Mouse (Mus musculus) urinary bladder, postnatal 4 days (tissue): Measurements from ENCODE around the gene Focad.

Experiments
- DNase-seq, 2 experiments: peaks; one replicate each; pipeline ENCODE4 v3.0.0; 2021 to 2022; ENCODE audit warnings: low spot score in 2 of 2

The Focad gene

GRCm38 (mm10) chr4:88400302-88400991 is 306.0 kb downstream of the Focad start:
- DNase-seq: no peak

GRCm38 (mm10) chr4:88400992-88401313 is 306.5 kb downstream of the Focad start:
- DNase-seq: no peak

- no peak for DNase-seq
Observed at GRCm38 (mm10) chr4:88402884-88403283, 308.5 kb downstream of the Focad start.

GRCm38 (mm10) chr4:88406887-88407696 is 312.7 kb downstream of the Focad start:
- peak in 1 of 2 experiments; percentile 21 for DNase-seq

GRCm38 (mm10) chr4:88409279-88409678 is 314.9 kb downstream of the Focad start:
- DNase-seq: no peak

GRCm38 (mm10) chr4:88412331-88412730 is 317.9 kb downstream of the Focad start:
- DNase-seq: no peak

- DNase-seq: no peak
Observed at GRCm38 (mm10) chr4:88415017-88415416, 320.6 kb downstream of the Focad start.

- DNase-seq: no peak
Observed at GRCm38 (mm10) chr4:88419378-88419777, 324.9 kb downstream of the Focad start.

GRCm38 (mm10) chr4:88424563-88424962 is 330.1 kb downstream of the Focad start:
- DNase-seq: no peak

- no peak for DNase-seq
Observed at GRCm38 (mm10) chr4:88427630-88428239, 333.3 kb downstream of the Focad start.

- DNase-seq: no peak
Observed at GRCm38 (mm10) chr4:88432412-88433024, 338.1 kb downstream of the Focad start.

- DNase-seq: no peak
Observed at GRCm38 (mm10) chr4:88436593-88437165, 342.2 kb downstream of the Focad start.

GRCm38 (mm10) chr4:88437166-88437565 is 342.7 kb downstream of the Focad start:
- DNase-seq: no peak

GRCm38 (mm10) chr4:88437917-88438316 is 343.5 kb downstream of the Focad start:
- DNase-seq: no peak

GRCm38 (mm10) chr4:88438326-88438989 is 344.0 kb downstream of the Focad start, which contains the start of gene Hacd4:
Gene Hacd4 (minus strand): TSS chr4:88438928.
- DNase-seq: peak; percentile 66 to 68

- no peak for DNase-seq
Observed at GRCm38 (mm10) chr4:88438990-88439329, 344.5 kb downstream of the Focad start.

GRCm38 (mm10) chr4:88439669-88440123 is 345.3 kb downstream of the Focad start:
- no peak for DNase-seq

GRCm38 (mm10) chr4:88440814-88441213 is 346.4 kb downstream of the Focad start:
- DNase-seq: no peak

- DNase-seq: no peak
Observed at GRCm38 (mm10) chr4:88448976-88449375, 354.5 kb downstream of the Focad start.

GRCm38 (mm10) chr4:88450087-88450765 is 355.8 kb downstream of the Focad start:
- DNase-seq: no peak

GRCm38 (mm10) chr4:88458093-88458492 is 363.7 kb downstream of the Focad start:
- DNase-seq: no peak
